Mouse (Mus musculus) monocyte, adult 2 months (primary cell): ENCODE results near the gene Scn4b.
A peak's percentile ranks its signal among the peaks of the same experiment; 100 is the strongest.

Experiments
- DNase-seq, 2 experiments: peaks; one replicate each; pipeline ENCODE4 v3.0.0; 2022; ENCODE audit warnings: low spot score in 2 of 2, low read depth in 1 of 2

Scn4b gene

GRCm38 (mm10) chr9:45138191-45139032 is at the start of gene Scn4b:
TSS of gene Scn4b (plus strand) at chr9:45138395.
- no peak for DNase-seq

GRCm38 (mm10) chr9:45090811-45091210 is 47.4 kb upstream of the Scn4b start:
- DNase-seq, result no peak

- DNase-seq, result no peak
Measured at GRCm38 (mm10) chr9:45092641-45093040, 45.6 kb upstream of the Scn4b start.

- no peak for DNase-seq
Measured at GRCm38 (mm10) chr9:45095149-45095937, 42.9 kb upstream of the Scn4b start.

- DNase-seq, result no peak
Measured at GRCm38 (mm10) chr9:45097877-45098276, 40.3 kb upstream of the Scn4b start.

GRCm38 (mm10) chr9:45098426-45098825 is 39.8 kb upstream of the Scn4b start:
- DNase-seq, result no peak

GRCm38 (mm10) chr9:45102528-45102927 is 35.7 kb upstream of the Scn4b start:
- no peak for DNase-seq

GRCm38 (mm10) chr9:45103211-45103979 is 34.8 kb upstream of the Scn4b start:
- DNase-seq, result no peak

GRCm38 (mm10) chr9:45105596-45106374 is 32.4 kb upstream of the Scn4b start:
- no peak for DNase-seq

GRCm38 (mm10) chr9:45115706-45116105 is 22.5 kb upstream of the Scn4b start:
- DNase-seq, result no peak

GRCm38 (mm10) chr9:45116819-45117218 is 21.4 kb upstream of the Scn4b start:
- DNase-seq, result no peak

GRCm38 (mm10) chr9:45117741-45118431 is 20.3 kb upstream of the Scn4b start, which contains the start of gene Scn2b:
TSS of gene Scn2b (plus strand) at chr9:45117782.
- DNase-seq, result no peak

GRCm38 (mm10) chr9:45118552-45118951 is 19.6 kb upstream of the Scn4b start:
- no peak for DNase-seq

GRCm38 (mm10) chr9:45119316-45119953 is 18.8 kb upstream of the Scn4b start:
- DNase-seq, result no peak

- no peak for DNase-seq
Measured at GRCm38 (mm10) chr9:45119954-45120530, 18.2 kb upstream of the Scn4b start.

- DNase-seq, result no peak
Measured at GRCm38 (mm10) chr9:45120567-45120966, 17.6 kb upstream of the Scn4b start.

- DNase-seq, result no peak
Measured at GRCm38 (mm10) chr9:45121001-45121400, 17.2 kb upstream of the Scn4b start.

- peak; percentile 40 to 69 for DNase-seq
Measured at GRCm38 (mm10) chr9:45121769-45122168, 16.4 kb upstream of the Scn4b start.

- peak; percentile 63 to 84 for DNase-seq
Measured at GRCm38 (mm10) chr9:45122209-45122761, 15.9 kb upstream of the Scn4b start.
